Mouse (Mus musculus) lung, postnatal 25 days (tissue): ENCODE results near the gene Epdr1.
"Not testable (repeated sequence)": the region's sequence is repeated elsewhere in the genome, so short reads cannot be mapped to it uniquely, and the experiment has no call there.

ENCODE experiments used
- DNase-seq: peaks from one replicate; pipeline ENCODE4 v3.0.0; 2022; ENCODE audit warnings: low spot score

Epdr1 gene

GRCm38 (mm10) chr13:19604916-19605315 is 14.8 kb downstream of the Epdr1 start:
- no peak for DNase-seq

- peak; percentile 23 for DNase-seq
Observed at GRCm38 (mm10) chr13:19603719-19604118, 16.0 kb downstream of the Epdr1 start.

- no peak for DNase-seq
Observed at GRCm38 (mm10) chr13:19602531-19602930, 17.2 kb downstream of the Epdr1 start.

- DNase-seq, result no peak
Observed at GRCm38 (mm10) chr13:19599242-19599641, 20.5 kb downstream of the Epdr1 start.

GRCm38 (mm10) chr13:19595141-19595540 is 24.6 kb downstream of the Epdr1 start:
- no peak for DNase-seq

GRCm38 (mm10) chr13:19590996-19591759 is 28.5 kb downstream of the Epdr1 start:
- no peak for DNase-seq

- DNase-seq, result no peak
Observed at GRCm38 (mm10) chr13:19575947-19576346, 43.8 kb downstream of the Epdr1 start.

- not testable (repeated sequence) for DNase-seq
Observed at GRCm38 (mm10) chr13:19574723-19575122, 45.0 kb downstream of the Epdr1 start.

GRCm38 (mm10) chr13:19570166-19570565 is 49.6 kb downstream of the Epdr1 start:
- DNase-seq, result not testable (repeated sequence)

GRCm38 (mm10) chr13:19562510-19562909 is 57.2 kb downstream of the Epdr1 start:
- no peak for DNase-seq

GRCm38 (mm10) chr13:19555391-19555790 is 64.3 kb downstream of the Epdr1 start:
- DNase-seq, result no peak
